Mouse (Mus musculus) lung, embryonic 14.5 days (tissue): ENCODE measurements at regions not wholly inside any gene's neighbourhood (a gene's known extent, or its start where the extent isn't known, plus 50 kb on each side); places are given as distances from the start of the nearest gene placed in this dataset.

Experiments
- ATAC-seq: fragments of 200-750 bp; cut with Nextera tagmentation; 2 replicates; pipeline ENCODE4 v1.8.0; 2017; ENCODE audit warnings: mild to moderate bottlenecking, moderate TSS enrichment, moderate library complexity; ENCODE audit not compliant: insufficient read depth
- DNase-seq: peaks from one replicate; pipeline ENCODE4 v3.0.0-alpha.2; 2015
- H3K27ac ChIP-seq: fragments of 300-500 bp; sonication (generic); 2 replicates; pipeline ENCODE4 v1.5.1; 2014; ENCODE audit warnings: low read depth, mild to moderate bottlenecking, moderate library complexity
- H3K27me3 ChIP-seq: fragments of 300-500 bp; sonication (generic); 2 replicates; pipeline ENCODE4 v1.6.1; 2014; ENCODE audit warnings: low read length, control low read depth; ENCODE audit not compliant: insufficient read depth
- H3K36me3 ChIP-seq: fragments of 300-500 bp; sonication (generic); 2 replicates; pipeline ENCODE4 v1.6.1; 2014; ENCODE audit warnings: control low read depth; ENCODE audit not compliant: insufficient read depth
- H3K4me1 ChIP-seq: fragments of 300-500 bp; sonication (generic); 2 replicates; pipeline ENCODE4 v1.6.1; 2014; ENCODE audit warnings: antibody characterized with exemption, control low read depth; ENCODE audit not compliant: insufficient read depth
- H3K4me2 ChIP-seq: fragments of 300-500 bp; sonication (generic); 2 replicates; pipeline ENCODE4 v1.6.1; 2014; ENCODE audit warnings: mild to moderate bottlenecking
- H3K4me3 ChIP-seq: fragments of 300-500 bp; sonication (generic); 2 replicates; pipeline ENCODE4 v1.5.1; 2014; ENCODE audit warnings: low read depth, low read length
- H3K9ac ChIP-seq: fragments of 300-500 bp; sonication (generic); 2 replicates; pipeline ENCODE4 v1.6.1; 2014
- H3K9me3 ChIP-seq: fragments of 300-500 bp; sonication (generic); 2 replicates; pipeline ENCODE4 v1.6.1; 2016; ENCODE audit warnings: low read depth, low read length, control low read depth
- CTCF ChIP-seq: IDR thresholded peaks from 2 replicates; pipeline ENCODE4 v1.5.1; 2016; ENCODE audit warnings: antibody characterized with exemption, low read depth
- WGBS: fragments of 180-500 bp; shearing (Covaris S2); extraction: QIAGEN DNeasy Blood & Tissue Kit; methylation state at CpG from one replicate; pipeline ENCODE4 v1.1.7; 2014; 5-methylcytosine and 5-hydroxymethylcytosine counted together

DNA sequence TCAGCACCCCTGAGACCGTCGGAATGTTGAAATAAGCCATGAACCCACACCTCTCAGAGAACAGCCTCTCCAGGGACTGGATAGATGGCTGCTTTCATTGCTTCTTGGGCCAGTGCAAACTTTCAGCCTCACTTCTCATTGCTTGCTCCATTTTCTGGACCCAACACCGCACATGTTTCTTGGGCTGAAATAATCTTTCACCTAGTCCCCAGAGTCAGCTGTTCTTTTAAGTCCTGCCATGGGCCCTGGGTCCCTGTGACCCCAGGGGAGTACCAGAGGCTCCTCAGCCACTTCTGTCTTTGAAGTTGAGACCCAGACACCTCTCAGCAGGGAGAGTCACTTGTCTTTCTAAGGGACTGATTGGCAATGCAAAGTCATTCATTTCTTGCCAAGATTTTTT, 201.4 kb downstream of the Fndc1 start:
- ATAC-seq, result no peak
- WGBS, result 71% methylated on average over 3 of the region's 3 CpGs

DNA sequence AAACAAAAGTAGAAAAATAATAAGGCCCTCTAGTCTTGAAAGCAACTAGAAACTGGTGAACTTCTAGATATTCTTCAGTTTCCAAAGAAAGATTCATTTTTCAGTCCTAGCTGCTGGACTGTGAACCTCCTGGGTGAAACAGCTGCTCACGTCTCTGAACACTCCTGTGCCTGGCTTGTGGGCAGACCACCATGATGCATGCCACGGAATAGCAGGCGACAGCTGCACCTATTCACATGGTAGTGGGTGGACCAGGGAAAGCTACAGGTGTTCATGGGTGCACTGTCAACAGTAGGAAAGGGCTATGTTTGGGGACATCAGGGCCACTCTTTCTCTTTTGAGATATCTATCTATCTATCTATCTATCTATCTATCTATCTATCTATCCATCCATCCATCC, 203.7 kb downstream of the Fndc1 start:
- Histone ChIP-seq H3K4me1 (no peaks in the 10 kb centered on the region), H3K9me3 (no peaks in the 10 kb centered on the region), H3K4me3 (no peak overlapping the region), H3K9ac (no peak overlapping the region), H3K27ac (no peak overlapping the region), H3K27me3 (no peaks in the 10 kb centered on the region), H3K36me3 (no peaks in the 10 kb centered on the region), H3K4me2 (no peak overlapping the region)
- TF ChIP-seq CTCF, result no peak
- 77% methylated on average over 3 of the region's 3 CpGs for WGBS
- ATAC-seq, result no peak
- DNase-seq, result no peak

More for the DNA sequence above, 201.4 kb downstream of the Fndc1 start:
- no peak overlapping the region for H3K4me2 ChIP-seq
- no peak overlapping the region for H3K4me3 ChIP-seq
- TF ChIP-seq CTCF, result no peak
- no peaks in the 10 kb centered on the region for H3K4me1 ChIP-seq
- H3K9ac ChIP-seq, result no peak overlapping the region
- no peaks in the 10 kb centered on the region for H3K36me3 ChIP-seq
- H3K27me3 ChIP-seq, result no peaks in the 10 kb centered on the region
- no peak for DNase-seq
- no peak overlapping the region for H3K27ac ChIP-seq
- no peaks in the 10 kb centered on the region; the same call in 1 of the 2 replicates for H3K9me3 ChIP-seq

DNA sequence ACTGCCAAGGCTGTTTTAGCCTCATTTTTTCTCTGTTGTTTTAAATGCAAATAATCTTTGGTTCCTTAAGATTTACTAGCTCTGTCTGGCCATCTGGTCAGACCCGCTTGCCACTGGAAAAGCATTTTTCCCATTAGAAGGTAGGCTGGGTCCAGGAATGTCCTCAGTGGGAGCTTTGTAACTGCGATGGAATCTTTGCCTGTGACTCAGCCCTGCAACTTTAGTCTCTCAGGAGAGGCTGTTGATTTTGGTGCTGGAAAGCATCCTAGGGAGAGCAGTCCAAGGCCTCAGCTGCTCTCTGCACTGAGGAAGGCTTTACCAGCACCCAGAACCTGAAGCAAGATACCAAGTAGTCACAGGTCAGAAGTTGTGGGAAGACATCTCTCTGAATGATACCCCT, 205.8 kb downstream of the Fndc1 start:
- no peak for DNase-seq
- Histone ChIP-seq H3K9me3 (no peaks in the 10 kb centered on the region), H3K27me3 (no peaks in the 10 kb centered on the region), H3K4me2 (no peak overlapping the region), H3K4me3 (no peak overlapping the region), H3K4me1 (no peaks in the 10 kb centered on the region), H3K36me3 (no peaks in the 10 kb centered on the region), H3K9ac (no peak overlapping the region), H3K27ac (no peak overlapping the region)
- TF ChIP-seq CTCF, result no peak
- 69% methylated on average over 2 of the region's 2 CpGs for WGBS
- no peak for ATAC-seq

DNA sequence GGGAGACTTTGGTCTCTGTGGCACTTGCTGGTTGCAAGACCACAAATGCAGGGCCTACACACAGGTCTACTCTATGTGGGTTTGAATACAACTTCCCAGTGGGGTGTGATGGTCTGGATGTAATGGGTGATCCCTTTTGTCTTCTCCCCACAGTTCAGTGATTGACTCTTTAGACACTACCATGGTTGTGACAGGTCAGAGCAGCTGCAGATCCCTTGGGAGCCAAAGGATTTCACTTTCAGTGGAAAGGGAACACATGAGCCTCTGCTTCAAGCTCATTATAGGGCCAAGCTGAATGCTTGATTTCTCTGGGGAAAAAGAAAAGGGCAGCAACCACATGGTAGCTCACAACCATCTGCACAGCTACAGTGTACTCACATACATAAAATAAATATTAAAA, 206.9 kb downstream of the Fndc1 start:
- ATAC-seq (no peak), DNase-seq (no peak)
- Histone ChIP-seq H3K27me3 (no peaks in the 10 kb centered on the region), H3K4me3 (no peak overlapping the region), H3K9ac (no peak overlapping the region), H3K9me3 (no peaks in the 10 kb centered on the region), H3K36me3 (no peaks in the 10 kb centered on the region), H3K4me2 (no peak overlapping the region), H3K4me1 (no peaks in the 10 kb centered on the region), H3K27ac (no peak overlapping the region)
- no peak for TF ChIP-seq CTCF

DNA sequence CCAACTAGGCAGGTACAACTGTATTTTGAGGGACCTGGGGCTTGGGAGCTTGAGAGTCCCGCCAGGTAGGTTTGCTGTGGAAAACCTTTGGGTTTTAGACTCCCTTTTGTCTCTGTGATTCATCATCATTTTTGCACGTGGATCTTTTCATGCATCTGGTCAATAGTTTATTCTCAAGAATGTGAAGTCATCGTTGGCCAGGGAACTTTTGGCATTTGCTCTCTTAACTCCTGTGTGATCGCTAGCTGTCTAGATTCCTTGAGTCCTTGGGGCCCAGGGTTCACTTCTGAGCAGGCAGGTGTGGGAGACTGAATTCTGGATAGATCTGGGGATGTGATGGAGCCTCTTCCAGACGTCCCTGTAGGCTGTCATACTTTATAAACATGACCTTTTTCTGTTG, 207.5 kb downstream of the Fndc1 start:
- no peak for ATAC-seq
- no peak overlapping the region for H3K9ac ChIP-seq
- no peak for TF ChIP-seq CTCF
- H3K27me3 ChIP-seq, result no peaks in the 10 kb centered on the region
- no peaks in the 10 kb centered on the region for H3K9me3 ChIP-seq
- H3K4me2 ChIP-seq, result no peak overlapping the region
- H3K4me1 ChIP-seq, result no peaks in the 10 kb centered on the region
- 54% methylated on average over 5 of the region's 5 CpGs for WGBS
- H3K4me3 ChIP-seq, result no peak overlapping the region
- H3K27ac ChIP-seq, result no peak overlapping the region
- no peaks in the 10 kb centered on the region for H3K36me3 ChIP-seq
- DNase-seq, result no peak

DNA sequence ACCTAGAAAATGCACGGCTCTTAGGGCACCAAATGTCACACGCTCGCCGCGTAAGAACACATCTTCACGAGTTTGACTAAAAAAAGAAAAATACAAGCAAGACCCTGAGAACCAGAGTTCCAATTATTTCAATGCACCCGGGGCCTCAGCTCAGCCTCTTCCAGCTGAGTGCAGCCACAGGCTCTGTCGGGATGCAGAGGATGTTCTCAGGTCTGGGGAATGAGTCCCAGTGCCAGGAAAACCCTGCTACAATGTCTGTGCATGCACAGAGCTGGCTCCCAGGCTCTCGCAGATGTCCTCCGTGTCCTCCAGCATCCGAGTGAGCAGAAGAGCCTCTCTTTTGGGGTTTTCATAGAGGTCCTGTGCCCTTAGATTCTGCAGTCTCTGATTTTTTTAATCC, 219.1 kb downstream of the Fndc1 start:
- H3K4me2 ChIP-seq, result no peak overlapping the region
- ATAC-seq (no peak), DNase-seq (no peak)
- no peaks in the 10 kb centered on the region for H3K27me3 ChIP-seq
- TF ChIP-seq CTCF, result no peak
- no peak overlapping the region for H3K27ac ChIP-seq
- H3K4me1 ChIP-seq, result 0 out of 2 replicates have a peak, but pooled peaks cover 3% of the 10 kb centered on the region
- H3K9me3 ChIP-seq, result no peaks in the 10 kb centered on the region
- H3K9ac ChIP-seq, result no peak overlapping the region
- H3K36me3 ChIP-seq, result no peaks in the 10 kb centered on the region
- H3K4me3 ChIP-seq, result no peak overlapping the region
- 65% methylated on average over 11 of the region's 11 CpGs for WGBS

DNA sequence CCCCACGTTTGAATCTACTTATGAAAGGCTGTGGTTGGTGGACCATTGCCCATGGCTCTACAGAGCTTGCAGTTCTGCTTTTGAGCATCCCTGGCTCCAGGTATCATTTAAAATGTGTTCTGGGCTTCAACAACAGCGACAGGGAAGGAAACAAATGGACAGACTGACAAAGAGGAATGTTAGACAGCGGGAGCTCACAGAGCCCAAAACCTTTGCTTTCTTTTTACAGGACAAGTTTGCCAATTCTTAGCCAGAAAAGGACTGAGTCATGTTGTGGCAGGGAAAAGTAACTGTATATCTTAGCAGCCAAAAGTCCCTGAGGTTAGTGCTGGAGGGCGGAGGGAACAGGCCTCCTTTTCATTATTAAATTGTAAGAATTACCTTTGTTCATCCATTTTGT, 219.7 kb downstream of the Fndc1 start:
- TF ChIP-seq CTCF, result no peak
- Histone ChIP-seq H3K9ac (no peak overlapping the region), H3K4me1 (peaks cover 4% of the 10 kb centered on the region; the same call in 1 of the 2 replicates), H3K36me3 (no peaks in the 10 kb centered on the region), H3K4me2 (no peak overlapping the region), H3K27me3 (no peaks in the 10 kb centered on the region), H3K9me3 (no peaks in the 10 kb centered on the region), H3K4me3 (no peak overlapping the region), H3K27ac (no peak overlapping the region)
- ATAC-seq (no peak), DNase-seq (no peak)
- 81% methylated on average over 4 of the region's 4 CpGs for WGBS
